Mouse (Mus musculus) liver, embryonic 13.5 days (tissue): ENCODE measurements around the gene Ptger1. TPM values are rescaled to one million over a fixed set of nuclear protein-coding genes. Genes with fewer than 3 reads are reported as not detected.

Experiments used
- ATAC-seq: fragments of 200-750 bp; cut with Nextera tagmentation; 2 replicates; pipeline ENCODE4 v1.8.0; 2017; ENCODE audit warnings: low read depth, mild to moderate bottlenecking, moderate number of reproducible peaks, moderate library complexity
- DNase-seq: peaks from one replicate; pipeline ENCODE4 v3.0.0; 2022
- H3K27ac ChIP-seq: fragments of 300-500 bp; sonication (generic); 2 replicates; pipeline ENCODE4 v1.5.1; 2015; ENCODE audit warnings: moderate library complexity, mild to moderate bottlenecking, inconsistent platforms
- H3K27me3 ChIP-seq: fragments of 300-500 bp; sonication (generic); 2 replicates; pipeline ENCODE4 v1.6.1; 2015; ENCODE audit warnings: mild to moderate bottlenecking, inconsistent platforms
- H3K36me3 ChIP-seq: fragments of 300-500 bp; sonication (generic); 2 replicates; pipeline ENCODE4 v1.6.1; 2015; ENCODE audit warnings: mild to moderate bottlenecking, inconsistent platforms
- H3K4me1 ChIP-seq: fragments of 300-500 bp; sonication (generic); replicated peaks from 2 replicates; pipeline ENCODE4 v1.6.1; 2015; ENCODE audit warnings: inconsistent platforms
- H3K4me2 ChIP-seq: fragments of 300-500 bp; sonication (generic); 2 replicates; pipeline ENCODE4 v1.6.1; 2015; ENCODE audit warnings: inconsistent platforms, mild to moderate bottlenecking, moderate library complexity
- H3K4me3 ChIP-seq: fragments of 300-500 bp; sonication (generic); replicated peaks from 2 replicates; pipeline ENCODE4 v1.5.1; 2015; ENCODE audit warnings: mild to moderate bottlenecking, inconsistent platforms
- H3K9ac ChIP-seq: fragments of 300-500 bp; sonication (generic); 2 replicates; pipeline ENCODE4 v1.6.1; 2015; ENCODE audit warnings: mild to moderate bottlenecking, inconsistent platforms
- H3K9me3 ChIP-seq: fragments of 300-500 bp; sonication (generic); replicated peaks from 2 replicates; pipeline ENCODE4 v1.6.1; 2016; ENCODE audit warnings: inconsistent platforms
- WGBS: fragments of 180-500 bp; shearing (Covaris S2); methylation state at CpG from one replicate; pipeline ENCODE4 v1.1.7; 2015; ENCODE audit not compliant: insufficient replicate concordance; 5-methylcytosine and 5-hydroxymethylcytosine counted together
- polyA plus RNA-seq: library from polyadenylated mRNA; unstranded; fragments of >200 nt; fragmentation: Nextera tagmentation; extraction: Ambion mirVana; gene quantifications from 2 replicates; pipeline ENCODE4 v1.2.1, GENCODE M21; 2015

The Ptger1 gene
- polyA plus RNA-seq, 1 experiment from 2014 or later = 0.32 TPM

DNA sequence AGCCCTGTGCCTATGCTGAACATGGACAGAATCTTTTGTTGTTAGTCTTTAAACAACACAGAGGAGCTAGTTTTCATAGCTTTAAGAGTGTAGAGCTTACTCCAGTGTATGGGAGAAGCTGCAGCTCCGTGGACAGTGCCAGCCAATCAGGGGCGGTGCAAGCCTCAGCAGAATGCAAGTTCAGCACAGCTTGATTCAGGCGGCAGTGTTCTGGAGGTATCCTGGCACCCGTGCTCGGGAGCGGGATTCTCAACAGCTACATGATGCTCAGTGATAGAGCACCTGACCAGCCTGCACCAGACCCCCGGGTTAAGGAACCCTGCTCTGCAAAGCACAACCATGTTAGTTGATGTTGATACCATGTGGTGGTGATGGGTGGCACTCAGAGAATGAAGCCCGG, 5.9 kb upstream of the Ptger1 start:
- H3K27me3 ChIP-seq = no peaks in the 10 kb centered on the region
- 32% methylated on average over 8 of the region's 8 CpGs for WGBS
- H3K4me3 ChIP-seq = no peak overlapping the region
- H3K27ac ChIP-seq = no peak overlapping the region
- no peak for DNase-seq
- peak overlapping the region; percentile 49; the same call in 1 of the 2 replicates for H3K9ac ChIP-seq
- no peak for ATAC-seq
- H3K4me1 ChIP-seq = peaks cover 63% of the 10 kb centered on the region
- no peaks in the 10 kb centered on the region for H3K9me3 ChIP-seq
- H3K36me3 ChIP-seq = 0 out of 2 replicates have a peak, but pooled peaks cover 3% of the 10 kb centered on the region
- H3K4me2 ChIP-seq = peak overlapping the region; percentile 39; the same call in 1 of the 2 replicates

DNA sequence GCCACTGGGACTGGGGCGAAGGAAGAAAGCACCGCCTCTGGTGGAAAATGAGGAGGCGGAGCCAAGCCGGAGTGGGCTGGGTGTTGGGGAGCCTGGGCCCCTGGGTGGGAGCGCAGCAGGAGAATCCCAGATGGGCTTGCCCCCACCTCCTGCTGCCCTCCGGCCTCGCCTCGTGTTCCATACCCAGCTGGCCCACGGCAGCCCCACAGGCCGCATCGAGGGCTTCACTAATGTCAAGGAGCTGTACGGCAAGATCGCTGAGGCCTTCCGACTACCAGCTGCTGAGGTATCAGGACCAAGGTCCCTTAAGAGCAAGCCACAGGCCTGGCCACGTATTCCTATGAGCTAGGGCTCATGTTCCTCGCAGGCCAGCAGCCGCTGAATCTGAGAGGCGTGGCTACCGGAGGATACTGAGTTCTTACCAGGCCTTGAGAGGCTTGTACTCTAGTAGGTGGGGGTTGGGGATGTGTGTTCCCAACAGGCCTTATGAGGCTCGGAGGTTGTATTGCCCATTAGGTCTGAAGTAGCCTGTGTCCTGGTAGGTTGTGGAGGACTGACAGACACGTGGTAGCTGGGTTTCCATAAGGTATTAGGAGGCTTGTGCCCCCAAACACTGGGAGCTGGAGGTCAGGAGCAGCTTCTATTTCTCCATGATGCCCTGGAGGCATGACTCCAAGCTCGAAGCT, 5.3 kb upstream of the Ptger1 start:
- DNase-seq (no peak), ATAC-seq (no peak)
- H3K9ac ChIP-seq = peak overlapping the region; percentile 49
- peak overlapping the region; percentile 39; the same call in 1 of the 2 replicates for H3K4me2 ChIP-seq
- H3K27me3 ChIP-seq = no peaks in the 10 kb centered on the region
- no peak overlapping the region for H3K27ac ChIP-seq
- 0 out of 2 replicates have a peak, but pooled peaks cover 3% of the 10 kb centered on the region for H3K36me3 ChIP-seq
- 44% methylated on average over 22 of the region's 22 CpGs for WGBS
- H3K4me1 ChIP-seq = peaks cover 60% of the 10 kb centered on the region
- H3K9me3 ChIP-seq = no peaks in the 10 kb centered on the region
- no peak overlapping the region; the same call in 1 of the 2 replicates for H3K4me3 ChIP-seq

DNA sequence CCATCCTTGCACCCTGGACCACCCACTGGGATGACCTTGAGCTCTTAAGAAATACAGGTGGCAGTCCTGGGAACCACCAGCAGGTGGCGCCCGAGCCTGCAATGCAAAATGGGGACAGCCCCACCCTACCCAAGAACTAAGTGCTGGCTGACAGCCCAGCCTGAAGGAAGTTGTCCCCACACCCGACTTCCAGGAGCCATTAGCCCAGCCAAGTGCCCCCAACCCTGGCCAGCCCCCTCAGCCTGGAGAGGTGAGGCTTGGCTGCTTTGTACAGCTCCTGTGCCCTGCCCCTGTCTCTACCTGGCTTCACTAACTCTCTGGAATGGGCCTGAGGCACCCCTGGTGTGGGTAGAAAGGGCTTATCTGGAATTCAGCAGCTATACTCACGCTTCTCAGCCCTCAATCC, 4.1 kb upstream of the Ptger1 start:
- 0 out of 2 replicates have a peak overlapping the region, but pooled peaks have one; percentile 8 for H3K9ac ChIP-seq
- no peak overlapping the region; the same call in 1 of the 2 replicates for H3K27ac ChIP-seq
- no peak overlapping the region for H3K4me3 ChIP-seq
- H3K36me3 ChIP-seq = 0 out of 2 replicates have a peak, but pooled peaks cover 3% of the 10 kb centered on the region
- 1% methylated on average over 4 of the region's 4 CpGs for WGBS
- peaks cover 58% of the 10 kb centered on the region for H3K4me1 ChIP-seq
- peak; percentile 55 for ATAC-seq
- no peaks in the 10 kb centered on the region for H3K9me3 ChIP-seq
- peak; percentile 76 for DNase-seq
- H3K4me2 ChIP-seq = no peak overlapping the region
- peaks cover 7% of the 10 kb centered on the region; the same call in 1 of the 2 replicates for H3K27me3 ChIP-seq

DNA sequence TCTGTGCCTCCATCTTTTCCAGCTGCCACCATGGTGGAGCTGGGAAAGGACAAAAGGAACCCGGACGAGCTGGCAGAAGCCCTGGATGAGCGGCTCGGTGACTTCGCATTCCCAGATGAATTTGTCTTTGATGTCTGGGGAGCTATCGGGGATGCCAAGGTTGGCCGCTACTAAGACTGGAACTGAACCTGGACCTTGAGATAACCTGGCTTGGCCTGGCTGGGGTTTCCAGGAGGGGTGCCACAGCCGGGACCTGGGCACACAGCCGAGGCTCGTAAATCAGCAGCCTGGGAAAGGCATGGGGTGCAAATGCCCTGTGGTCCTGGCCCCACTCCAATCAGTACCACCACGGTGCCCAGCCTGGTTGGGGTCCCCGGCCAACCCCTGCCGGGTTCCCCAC, 2.4 kb upstream of the Ptger1 start:
- Histone ChIP-seq H3K4me3 (no peak overlapping the region), H3K27me3 (peaks cover 16% of the 10 kb centered on the region; the same call in 1 of the 2 replicates), H3K36me3 (0 out of 2 replicates have a peak, but pooled peaks cover 3% of the 10 kb centered on the region), H3K4me1 (peaks cover 66% of the 10 kb centered on the region), H3K27ac (no peak overlapping the region), H3K4me2 (no peak overlapping the region), H3K9ac (no peak overlapping the region), H3K9me3 (no peaks in the 10 kb centered on the region)
- DNase-seq (no peak), ATAC-seq (no peak)
- WGBS = 82% methylated on average over 13 of the region's 13 CpGs

DNA sequence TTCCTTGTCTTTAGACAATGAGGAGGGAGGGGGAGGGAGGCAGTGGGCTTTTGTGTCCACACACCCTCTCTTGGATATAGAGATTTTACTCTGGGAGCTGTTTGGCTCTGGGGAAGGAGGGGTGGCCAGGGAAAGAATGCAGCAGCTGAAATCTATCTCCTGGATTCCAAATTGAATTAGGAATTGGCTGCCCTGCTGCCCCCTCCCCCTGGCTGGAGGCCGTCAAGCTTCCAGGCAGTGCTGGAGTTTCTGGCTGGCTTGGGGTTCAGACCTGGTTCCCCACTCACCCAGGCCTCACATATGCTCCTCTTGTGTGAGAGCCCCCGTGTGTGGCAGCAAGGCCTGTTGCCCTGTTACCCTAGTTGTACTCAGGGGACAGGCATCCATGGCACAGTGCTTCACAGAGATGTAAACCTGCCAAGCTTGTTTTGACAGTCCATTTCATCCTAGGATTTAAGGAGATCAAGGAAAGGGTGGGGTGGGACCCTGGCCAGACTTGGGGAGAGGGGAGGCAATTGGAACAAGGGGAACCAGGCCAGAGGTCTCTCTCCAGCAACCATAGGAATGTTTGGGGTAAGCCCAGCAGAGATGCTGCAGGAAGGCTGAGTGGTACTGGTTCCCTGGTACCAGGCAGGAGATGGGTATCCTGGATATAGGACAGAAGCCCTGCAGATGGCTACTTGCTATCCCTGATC, 1.4 kb upstream of the Ptger1 start:
- peaks cover 6% of the 10 kb centered on the region for H3K36me3 ChIP-seq
- H3K4me3 ChIP-seq = no peak overlapping the region
- H3K4me2 ChIP-seq = no peak overlapping the region
- H3K4me1 ChIP-seq = peaks cover 62% of the 10 kb centered on the region
- 49% methylated on average over 2 of the region's 2 CpGs for WGBS
- no peak overlapping the region for H3K9ac ChIP-seq
- H3K27ac ChIP-seq = no peak overlapping the region
- no peaks in the 10 kb centered on the region for H3K9me3 ChIP-seq
- ATAC-seq (no peak), DNase-seq (no peak)
- peaks cover 16% of the 10 kb centered on the region; the same call in 1 of the 2 replicates for H3K27me3 ChIP-seq

DNA sequence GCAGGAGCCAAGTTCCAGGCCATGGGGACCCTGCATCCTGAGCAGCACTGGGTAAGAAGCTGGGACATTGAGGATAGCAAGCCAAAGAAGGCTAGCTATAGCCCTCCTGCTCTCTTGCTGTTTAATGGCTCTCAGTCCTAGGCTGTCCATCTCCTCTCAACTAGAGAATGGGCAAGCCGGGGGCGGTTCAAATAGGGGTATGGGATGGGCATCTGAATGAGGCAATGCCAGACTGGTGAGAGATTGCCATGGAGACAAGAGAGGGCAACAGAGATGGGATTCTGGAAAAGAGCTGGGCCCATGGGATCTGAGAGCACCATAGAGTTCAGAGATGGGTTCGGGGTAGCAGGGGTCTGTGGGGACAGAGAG, 372 bp downstream of the Ptger1 start:
- H3K27ac ChIP-seq = no peak overlapping the region
- WGBS = 75% methylated on average over 3 of the region's 3 CpGs
- no peak overlapping the region for H3K4me2 ChIP-seq
- no peak overlapping the region for H3K4me3 ChIP-seq
- H3K27me3 ChIP-seq = peaks cover 16% of the 10 kb centered on the region; the same call in 1 of the 2 replicates
- peaks cover 23% of the 10 kb centered on the region for H3K36me3 ChIP-seq
- H3K9me3 ChIP-seq = no peaks in the 10 kb centered on the region
- peaks cover 46% of the 10 kb centered on the region for H3K4me1 ChIP-seq
- no peak for DNase-seq
- no peak for ATAC-seq
- H3K9ac ChIP-seq = no peak overlapping the region; the same call in 1 of the 2 replicates

DNA sequence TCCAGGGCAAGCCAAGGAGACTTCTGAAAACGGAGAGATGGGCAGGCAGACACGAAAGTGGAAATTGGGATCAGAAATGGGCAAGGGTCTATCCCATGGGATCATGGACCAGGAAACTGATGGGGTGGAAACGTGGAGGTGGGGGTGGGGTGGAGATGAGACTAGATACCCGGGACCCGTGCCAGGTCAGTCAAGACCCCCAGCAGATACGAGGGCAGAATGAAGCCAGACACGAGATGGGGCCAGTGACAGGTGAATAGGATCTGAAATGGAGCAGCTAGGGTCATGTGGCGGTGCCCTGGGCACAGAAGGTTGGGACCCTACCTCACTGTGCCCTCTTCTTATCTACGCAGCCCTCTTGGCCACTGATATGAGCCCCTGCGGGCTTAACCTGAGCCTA, 1.0 kb downstream of the Ptger1 start:
- H3K4me3 ChIP-seq = no peak overlapping the region
- H3K4me2 ChIP-seq = no peak overlapping the region
- H3K27ac ChIP-seq = no peak overlapping the region
- 72% methylated on average over 10 of the region's 10 CpGs for WGBS
- no peak for ATAC-seq
- H3K9me3 ChIP-seq = no peaks in the 10 kb centered on the region
- peaks cover 39% of the 10 kb centered on the region for H3K4me1 ChIP-seq
- H3K27me3 ChIP-seq = peaks cover 16% of the 10 kb centered on the region; the same call in 1 of the 2 replicates
- DNase-seq = no peak
- H3K36me3 ChIP-seq = peaks cover 28% of the 10 kb centered on the region
- H3K9ac ChIP-seq = no peak overlapping the region

DNA sequence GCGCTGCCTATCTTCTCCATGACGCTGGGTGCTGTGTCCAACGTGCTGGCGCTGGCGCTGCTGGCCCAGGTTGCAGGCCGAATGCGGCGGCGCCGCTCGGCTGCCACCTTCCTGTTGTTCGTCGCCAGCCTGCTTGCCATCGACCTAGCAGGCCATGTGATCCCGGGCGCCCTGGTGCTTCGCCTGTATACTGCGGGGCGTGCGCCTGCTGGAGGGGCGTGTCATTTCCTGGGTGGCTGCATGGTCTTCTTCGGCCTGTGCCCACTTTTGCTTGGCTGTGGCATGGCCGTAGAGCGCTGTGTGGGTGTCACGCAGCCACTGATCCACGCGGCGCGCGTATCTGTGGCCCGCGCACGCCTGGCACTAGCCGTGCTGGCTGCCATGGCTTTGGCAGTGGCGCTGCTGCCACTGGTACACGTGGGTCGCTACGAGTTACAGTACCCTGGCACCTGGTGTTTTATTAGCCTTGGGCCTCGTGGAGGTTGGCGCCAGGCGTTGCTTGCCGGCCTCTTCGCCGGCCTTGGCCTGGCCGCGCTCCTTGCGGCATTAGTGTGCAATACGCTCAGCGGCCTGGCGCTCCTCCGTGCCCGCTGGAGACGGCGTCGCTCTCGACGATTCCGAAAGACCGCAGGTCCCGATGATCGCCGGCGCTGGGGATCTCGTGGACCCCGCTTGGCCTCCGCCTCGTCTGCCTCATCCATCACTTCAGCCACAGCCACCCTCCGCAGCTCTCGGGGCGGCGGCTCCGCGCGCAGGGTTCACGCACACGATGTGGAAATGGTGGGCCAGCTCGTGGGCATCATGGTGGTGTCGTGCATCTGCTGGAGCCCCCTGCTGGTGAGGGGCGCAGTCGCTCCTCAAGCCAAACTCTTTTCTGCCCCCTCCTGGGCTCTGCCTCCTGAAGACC, 1.8 kb downstream of the Ptger1 start:
- peak; percentile 20; the same call in 1 of the 2 replicates for ATAC-seq
- H3K4me2 ChIP-seq = peak overlapping the region; percentile 63
- WGBS = 47% methylated on average over 80 of the region's 80 CpGs
- peak; percentile 36 for DNase-seq
- H3K9me3 ChIP-seq = no peaks in the 10 kb centered on the region
- no peak overlapping the region for H3K27ac ChIP-seq
- H3K9ac ChIP-seq = peak overlapping the region; percentile 36; the same call in 1 of the 2 replicates
- H3K4me1 ChIP-seq = peaks cover 33% of the 10 kb centered on the region
- H3K4me3 ChIP-seq = peak overlapping the region; percentile 35
- peaks cover 30% of the 10 kb centered on the region for H3K36me3 ChIP-seq
- peaks cover 16% of the 10 kb centered on the region; the same call in 1 of the 2 replicates for H3K27me3 ChIP-seq

DNA sequence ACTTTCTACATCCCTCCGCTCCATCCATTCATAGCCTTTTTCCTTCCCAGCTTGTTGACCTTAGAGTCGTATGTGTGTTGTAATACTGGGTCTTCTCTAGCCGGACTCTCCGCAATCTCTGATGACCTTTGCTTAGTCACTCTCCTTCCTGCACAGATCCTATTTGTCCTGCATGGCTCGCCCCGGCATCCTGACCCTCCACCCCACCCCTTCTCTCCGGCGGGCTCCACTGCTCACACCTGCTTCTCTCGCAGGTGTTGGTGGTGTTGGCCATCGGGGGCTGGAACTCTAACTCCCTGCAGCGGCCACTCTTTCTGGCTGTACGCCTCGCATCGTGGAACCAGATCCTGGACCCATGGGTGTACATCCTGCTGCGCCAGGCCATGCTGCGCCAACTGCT, 2.5 kb downstream of the Ptger1 start:
- no peak overlapping the region for H3K4me3 ChIP-seq

DNA sequence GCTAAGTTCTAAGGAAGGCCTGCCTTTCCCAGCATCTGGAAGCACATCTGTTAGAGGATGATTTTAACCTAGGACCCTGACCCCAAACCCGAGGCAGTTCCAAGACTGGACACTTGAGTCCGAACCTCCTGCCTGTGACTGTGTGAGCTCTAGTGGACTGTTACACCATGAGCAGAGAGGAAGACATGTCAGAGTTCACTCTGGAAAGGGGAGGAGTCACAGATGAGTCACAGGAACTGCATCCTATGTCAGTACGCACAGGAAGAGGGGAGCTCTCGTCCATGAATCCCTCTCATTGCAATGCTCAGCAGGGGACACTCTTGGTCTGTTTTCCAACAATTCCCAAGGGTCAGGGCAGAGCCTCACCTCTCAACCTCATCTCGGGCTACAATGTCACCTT, 6.5 kb downstream of the Ptger1 start:
- no peak overlapping the region for H3K4me2 ChIP-seq
- WGBS = 62% methylated on average over 5 of the region's 5 CpGs
- no peak overlapping the region for H3K4me3 ChIP-seq
- no peaks in the 10 kb centered on the region for H3K9me3 ChIP-seq
- no peak overlapping the region for H3K27ac ChIP-seq
- peaks cover 46% of the 10 kb centered on the region for H3K36me3 ChIP-seq
- H3K4me1 ChIP-seq = peaks cover 12% of the 10 kb centered on the region
- DNase-seq (no peak), ATAC-seq (peak; percentile 8; the same call in 1 of the 2 replicates)
- H3K9ac ChIP-seq = no peak overlapping the region
- peaks cover 4% of the 10 kb centered on the region; the same call in 1 of the 2 replicates for H3K27me3 ChIP-seq

More for the DNA sequence above, 2.5 kb downstream of the Ptger1 start:
- 79% methylated on average over 16 of the region's 16 CpGs for WGBS
- Histone ChIP-seq H3K4me1 (peaks cover 28% of the 10 kb centered on the region), H3K4me2 (peak overlapping the region; percentile 63), H3K9me3 (no peaks in the 10 kb centered on the region), H3K27me3 (peaks cover 16% of the 10 kb centered on the region; the same call in 1 of the 2 replicates), H3K36me3 (peaks cover 34% of the 10 kb centered on the region), H3K27ac (no peak overlapping the region), H3K9ac (no peak overlapping the region)
- ATAC-seq (no peak; the same call in 1 of the 2 replicates), DNase-seq (no peak)
